Mouse (Mus musculus) gastrocnemius, adult 2 months (tissue): ENCODE data around the gene Ankrd33b. TPM values are rescaled to one million over a fixed set of nuclear protein-coding genes. Genes with fewer than 3 reads are reported as not detected.

Experiments
- DNase-seq: peaks from one replicate; pipeline ENCODE4 v3.0.0; 2022
- H3K27ac ChIP-seq: fragments of 200-600 bp; 2 replicates; pipeline ENCODE4 v1.8.1; 2022; ENCODE audit warnings: mild to moderate bottlenecking
- H3K4me3 ChIP-seq: fragments of 200-600 bp; 2 replicates; pipeline ENCODE4 v1.8.1; 2022; ENCODE audit warnings: mild to moderate bottlenecking, moderate library complexity
- CTCF ChIP-seq: fragments of 200-600 bp; IDR thresholded peaks from 2 replicates; pipeline ENCODE4 v1.8.1; 2022; ENCODE audit warnings: antibody characterized with exemption, mild to moderate bottlenecking, moderate library complexity
- intact Hi-C: fragments of 180-260 bp; cut with DNase I; formaldehyde crosslinking; loops from one replicate; pipeline ENCODE4 v1.15.1; 2025
- total RNA-seq, 2 experiments: library from RNA; stranded (reverse); gene quantifications; 2 replicates each; pipeline ENCODE4 v1.2.3; 2021

Gene Ankrd33b
- total RNA-seq, 2 experiments from 2014 or later, result 11.9 to 31.5 TPM

DNA sequence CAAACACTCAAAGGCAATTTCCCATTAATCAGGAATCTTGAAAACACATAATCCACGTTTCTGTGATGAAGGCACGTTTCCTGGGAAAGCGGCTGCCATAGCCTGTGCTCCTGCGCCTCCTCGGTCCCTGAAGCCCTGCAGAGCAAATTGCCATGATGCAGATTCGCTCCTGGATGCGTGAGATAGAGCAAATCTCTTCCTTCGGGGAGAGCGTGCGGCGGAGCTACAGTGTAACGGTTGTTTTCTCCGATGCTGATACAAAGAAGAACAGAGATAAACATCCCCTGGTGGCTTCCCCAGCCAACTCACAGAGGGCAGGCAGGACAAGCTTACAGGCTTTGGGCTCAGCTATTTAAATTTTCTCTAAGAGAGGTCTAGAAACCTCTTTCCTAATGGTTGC, 85.7 kb downstream of the Ankrd33b start:
- H3K4me3 ChIP-seq, result no peak overlapping the region
- no peak for TF ChIP-seq CTCF
- intact Hi-C loops, result no loop called here

DNA sequence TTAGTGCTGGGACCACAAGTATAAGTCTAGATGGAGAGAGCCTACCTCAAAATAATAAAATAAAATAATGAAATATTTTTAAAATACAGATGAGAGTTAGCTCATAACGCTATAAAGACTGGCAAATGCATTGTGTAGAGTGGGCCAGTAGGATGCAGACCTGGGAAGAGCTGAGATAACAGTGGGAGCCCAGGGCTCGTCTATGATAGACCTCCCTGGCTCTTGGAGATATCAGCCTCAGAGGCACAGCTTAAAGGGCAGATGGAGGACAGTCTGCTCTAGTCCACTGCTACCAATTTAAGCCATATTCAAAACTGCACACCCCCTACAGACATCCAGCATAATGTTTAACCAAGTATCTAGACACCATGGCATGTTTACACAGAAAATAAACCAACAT, 86.8 kb downstream of the Ankrd33b start:
- no peak overlapping the region for H3K27ac ChIP-seq
- intact Hi-C loops, result no loop called here
- DNase-seq, result no peak
- TF ChIP-seq CTCF, result no peak
- no peak overlapping the region for H3K4me3 ChIP-seq

More for the DNA sequence above, 85.7 kb downstream of the Ankrd33b start:
- no peak for DNase-seq
- H3K27ac ChIP-seq, result no peak overlapping the region

DNA sequence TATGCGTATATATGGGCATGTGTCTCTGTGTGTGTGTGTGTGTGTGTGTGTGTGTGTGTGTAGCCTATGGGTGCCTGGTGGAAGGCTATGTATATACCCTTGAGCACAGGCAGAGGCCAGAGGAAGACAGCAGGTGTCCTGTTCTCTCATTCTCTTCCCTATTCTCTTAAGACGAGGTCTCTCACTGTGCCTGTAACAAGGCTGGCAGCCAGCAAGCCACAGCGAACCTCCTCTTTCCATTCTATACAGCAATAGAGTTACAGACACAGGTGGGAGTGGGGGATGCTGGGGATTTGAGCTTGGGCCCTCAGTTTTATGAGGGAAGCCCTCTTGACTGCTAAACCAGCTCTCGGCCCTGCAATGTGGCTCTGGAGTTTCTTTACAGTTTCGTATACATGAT, 87.5 kb downstream of the Ankrd33b start:
- intact Hi-C loops, result no loop called here
- no peak for TF ChIP-seq CTCF
- no peak for DNase-seq
- Histone ChIP-seq H3K27ac (no peak overlapping the region), H3K4me3 (no peak overlapping the region)

DNA sequence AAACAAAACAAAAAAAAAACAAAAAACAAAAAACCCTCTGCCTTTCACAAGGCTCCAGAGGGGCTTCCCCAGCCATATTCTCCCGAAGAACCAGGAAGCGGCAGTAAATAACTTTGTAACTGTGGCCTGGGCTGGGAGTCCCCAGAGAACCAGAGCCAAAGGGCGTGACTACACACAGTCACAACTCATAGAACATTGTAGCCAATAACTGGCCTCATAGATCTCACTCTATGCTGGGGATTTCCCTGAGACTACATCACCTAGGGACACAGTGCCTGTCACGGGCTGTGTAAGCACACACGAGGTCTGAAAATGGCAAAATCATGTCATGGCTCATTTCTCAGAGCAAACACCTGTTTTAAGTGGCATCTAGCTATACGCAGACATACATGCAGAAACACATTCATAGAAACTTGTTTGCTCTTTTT, 87.9 kb downstream of the Ankrd33b start:
- Histone ChIP-seq H3K27ac (no peak overlapping the region), H3K4me3 (no peak overlapping the region)
- no peak for DNase-seq
- TF ChIP-seq CTCF, result no peak
- intact Hi-C loops, result no loop called here

DNA sequence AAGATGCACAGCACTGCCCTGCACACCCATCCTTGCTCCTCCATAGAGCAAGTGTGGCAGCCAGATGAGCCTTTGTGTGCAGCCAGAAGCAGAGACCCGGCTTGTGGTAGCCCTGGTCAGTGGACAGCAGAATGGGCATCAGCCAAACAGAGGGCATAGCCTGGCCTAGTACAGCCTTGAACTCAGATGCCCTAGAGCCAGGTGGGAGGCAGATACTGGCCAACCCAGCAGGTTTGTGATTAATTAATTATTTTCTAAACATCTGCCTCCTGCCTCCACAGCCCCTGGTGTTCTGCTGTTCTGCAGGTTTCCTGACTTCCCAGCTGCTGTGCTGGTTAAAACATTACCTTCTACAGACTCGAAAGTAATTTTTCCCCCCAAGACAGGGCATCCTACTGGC, 88.4 kb downstream of the Ankrd33b start:
- intact Hi-C loops, result no loop called here
- DNase-seq, result no peak
- Histone ChIP-seq H3K4me3 (no peak overlapping the region), H3K27ac (no peak overlapping the region)
- TF ChIP-seq CTCF, result no peak

DNA sequence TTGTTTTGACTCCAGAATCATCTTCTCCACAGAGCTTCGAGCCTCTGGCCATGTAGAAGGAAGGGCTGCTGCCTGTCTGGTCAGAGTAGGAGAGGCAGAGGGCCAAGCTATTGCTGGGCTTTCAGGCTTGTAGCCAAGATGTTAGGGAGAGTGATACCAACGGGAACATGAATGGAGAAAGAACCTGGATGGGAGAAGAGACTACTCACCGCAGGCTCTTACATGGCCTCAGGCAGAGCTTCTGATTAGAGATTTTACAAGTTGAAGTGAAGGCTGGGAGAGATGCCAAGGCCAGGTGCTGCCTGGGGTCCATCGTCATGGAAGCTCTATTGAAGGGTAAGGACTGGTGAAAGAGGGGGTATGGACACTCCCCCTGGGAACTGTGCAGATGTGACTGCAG, 89.4 kb downstream of the Ankrd33b start:
- Histone ChIP-seq H3K4me3 (no peak overlapping the region), H3K27ac (no peak overlapping the region)
- no peak for TF ChIP-seq CTCF
- no peak for DNase-seq
- intact Hi-C loops, result no loop called here

DNA sequence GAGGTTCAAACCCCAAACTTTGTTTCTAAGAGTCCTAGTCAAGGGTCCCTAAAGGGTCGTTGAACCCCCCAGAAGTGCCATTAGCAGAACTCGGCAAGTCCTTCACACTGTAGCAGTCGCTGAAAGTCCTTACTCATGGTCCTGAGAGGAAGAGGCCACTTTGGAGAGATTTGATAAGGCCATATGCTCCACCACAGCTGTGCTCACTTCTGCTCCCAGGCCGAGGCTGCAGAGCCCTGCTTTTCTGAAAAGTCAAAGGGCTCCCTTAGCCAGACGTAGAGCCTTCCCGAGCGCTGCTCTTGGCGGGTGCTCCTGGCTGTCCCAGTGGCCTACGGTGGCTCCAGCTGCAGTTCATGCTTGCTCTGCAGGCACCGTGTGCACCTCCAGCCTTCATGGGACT, 94.0 kb downstream of the Ankrd33b start:
- Histone ChIP-seq H3K27ac (no peak overlapping the region), H3K4me3 (no peak overlapping the region)
- DNase-seq, result no peak
- no peak for TF ChIP-seq CTCF
- intact Hi-C loops, result no loop called here

DNA sequence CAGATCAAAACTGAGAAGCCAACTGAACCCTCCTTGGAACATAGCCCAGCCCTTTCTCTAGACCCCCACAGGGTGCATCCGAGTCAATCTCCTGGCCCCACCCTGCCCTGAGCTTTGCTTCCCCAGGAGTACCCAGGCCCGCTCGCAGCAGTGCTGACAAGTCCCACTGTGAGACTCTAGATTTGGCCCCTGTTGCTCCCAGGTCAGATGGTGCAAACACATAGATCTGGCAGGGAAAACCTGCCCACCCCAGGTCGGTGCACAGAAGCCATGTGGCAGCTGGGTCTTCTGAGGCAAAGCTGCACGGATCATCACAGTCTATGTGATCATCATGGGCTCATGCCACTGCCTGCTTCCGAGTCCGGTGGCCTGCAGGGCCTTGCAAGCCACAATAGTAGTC, 94.8 kb downstream of the Ankrd33b start:
- no peak for TF ChIP-seq CTCF
- no peak overlapping the region for H3K4me3 ChIP-seq
- H3K27ac ChIP-seq, result no peak overlapping the region
- DNase-seq, result no peak
- intact Hi-C loops, result no loop called here

DNA sequence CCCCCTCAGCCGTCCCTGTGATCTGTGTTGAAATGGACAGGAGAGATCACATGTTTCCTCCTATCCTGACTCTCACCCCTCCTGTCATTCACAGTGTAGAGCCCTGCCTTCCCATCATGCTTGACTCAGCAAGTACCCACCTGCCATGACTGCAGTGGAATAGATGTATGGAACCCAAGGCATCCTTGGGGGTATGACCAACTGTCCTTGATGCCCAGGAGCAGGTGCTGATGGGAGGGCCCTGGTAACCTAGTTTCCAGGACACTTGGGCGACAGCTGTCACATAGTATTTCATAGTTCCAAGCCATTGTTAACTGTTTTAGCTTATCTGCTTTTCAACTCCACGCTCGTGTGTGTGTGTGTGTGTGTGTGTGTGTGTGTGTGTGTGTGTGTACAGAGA, 98.0 kb downstream of the Ankrd33b start:
- no peak for TF ChIP-seq CTCF
- no peak for DNase-seq
- H3K27ac ChIP-seq, result no peak overlapping the region
- intact Hi-C loops, result loop anchor here (10.0 kb wide), 1 partner anchor 215 kb away; no protein-coding TSS in a partner anchor
- no peak overlapping the region for H3K4me3 ChIP-seq

DNA sequence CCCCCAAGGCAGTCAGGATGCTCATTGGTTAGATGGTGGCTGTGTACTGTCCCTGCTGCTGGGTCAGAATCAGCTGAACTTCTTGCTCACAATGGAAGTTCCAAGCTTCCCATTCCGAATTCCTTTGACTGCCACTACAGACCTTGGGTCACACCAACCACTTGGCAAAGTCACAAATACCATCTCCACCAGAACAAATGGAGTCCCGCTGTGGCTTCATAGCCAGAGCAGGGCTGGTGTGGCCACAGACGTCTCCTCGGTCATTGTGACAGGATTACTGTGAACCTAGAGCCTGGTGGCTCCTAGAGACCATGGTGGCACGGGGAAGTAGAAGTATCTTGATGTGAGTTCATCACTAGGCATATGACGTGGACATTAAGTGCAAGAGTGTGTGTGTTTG, 99.4 kb downstream of the Ankrd33b start:
- Histone ChIP-seq H3K4me3 (no peak overlapping the region), H3K27ac (no peak overlapping the region)
- no peak for DNase-seq
- TF ChIP-seq CTCF, result no peak
- intact Hi-C loops, result loop anchor here (10.0 kb wide), 1 partner anchor 213 kb away; no protein-coding TSS in a partner anchor

DNA sequence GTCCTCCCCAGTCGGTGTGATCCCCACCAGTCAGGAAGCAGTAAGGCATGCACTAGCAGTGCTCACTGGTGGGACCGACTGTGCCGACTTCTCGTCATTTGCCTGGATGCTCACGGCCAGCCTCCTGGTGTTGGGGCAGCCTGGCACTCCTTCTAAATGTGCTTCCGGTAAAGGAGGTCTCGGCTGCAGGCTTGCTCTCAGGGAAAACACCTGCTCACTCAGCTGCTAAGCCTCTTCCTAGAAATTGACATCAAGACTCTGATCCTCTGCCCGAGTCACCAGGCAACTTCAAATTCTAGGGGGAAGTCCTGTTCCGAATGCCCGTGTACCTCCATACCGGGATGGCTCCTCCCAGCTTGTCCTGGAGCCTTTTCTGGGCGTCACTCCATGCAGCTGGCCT, 101.7 kb downstream of the Ankrd33b start:
- intact Hi-C loops, result loop anchor here (10.0 kb wide), 1 partner anchor 211 kb away; no protein-coding TSS in a partner anchor
- H3K4me3 ChIP-seq, result no peak overlapping the region
- TF ChIP-seq CTCF, result no peak
- no peak for DNase-seq
- H3K27ac ChIP-seq, result no peak overlapping the region

DNA sequence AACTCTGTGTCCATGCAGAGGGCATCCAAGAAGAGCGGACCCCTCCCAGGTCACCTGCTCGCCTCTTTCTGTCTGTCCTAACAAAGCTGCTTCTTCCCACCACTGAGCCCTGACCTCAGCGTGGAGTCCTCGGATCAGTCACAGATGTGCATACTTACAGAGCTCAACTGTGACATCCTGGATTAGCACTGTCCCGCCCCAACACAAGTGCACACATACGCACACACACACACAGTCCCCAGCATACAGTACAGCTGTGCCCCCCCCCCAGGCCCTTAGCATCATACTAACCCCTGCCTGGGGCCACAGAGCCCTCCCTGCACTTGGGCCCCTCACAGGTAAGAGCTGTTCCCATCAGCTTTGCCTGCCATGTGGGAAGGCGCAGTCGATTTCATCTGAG, 102.1 kb downstream of the Ankrd33b start:
- no peak for DNase-seq
- no peak overlapping the region for H3K27ac ChIP-seq
- H3K4me3 ChIP-seq, result no peak overlapping the region
- intact Hi-C loops, result loop anchor here (10.0 kb wide), 1 partner anchor 211 kb away; no protein-coding TSS in a partner anchor
- TF ChIP-seq CTCF, result no peak

DNA sequence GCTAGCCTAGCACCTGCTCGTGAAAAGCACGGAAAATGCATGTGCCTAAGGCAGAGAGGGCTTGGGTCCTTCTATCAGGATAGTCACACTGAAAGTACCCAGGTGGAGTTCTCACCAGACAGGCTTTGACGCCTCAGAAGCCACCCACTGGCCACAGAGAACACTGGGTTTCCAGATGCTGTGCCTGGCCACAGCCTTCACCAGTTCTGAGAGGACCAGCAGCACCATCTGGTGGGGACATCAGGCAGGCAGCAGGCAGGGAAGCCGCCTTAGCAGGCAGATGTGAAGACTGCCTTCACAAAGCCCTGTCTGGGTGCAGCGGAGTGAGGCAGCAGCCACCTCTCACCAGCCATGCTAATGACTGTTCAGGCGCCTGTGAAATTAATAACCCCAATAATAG, 102.7 kb downstream of the Ankrd33b start:
- TF ChIP-seq CTCF, result peak; percentile 98
- intact Hi-C loops, result loop anchor here (10.0 kb wide), 1 partner anchor 210 kb away; no protein-coding TSS in a partner anchor
- H3K27ac ChIP-seq, result no peak overlapping the region
- DNase-seq, result peak; percentile 83
- no peak overlapping the region for H3K4me3 ChIP-seq

DNA sequence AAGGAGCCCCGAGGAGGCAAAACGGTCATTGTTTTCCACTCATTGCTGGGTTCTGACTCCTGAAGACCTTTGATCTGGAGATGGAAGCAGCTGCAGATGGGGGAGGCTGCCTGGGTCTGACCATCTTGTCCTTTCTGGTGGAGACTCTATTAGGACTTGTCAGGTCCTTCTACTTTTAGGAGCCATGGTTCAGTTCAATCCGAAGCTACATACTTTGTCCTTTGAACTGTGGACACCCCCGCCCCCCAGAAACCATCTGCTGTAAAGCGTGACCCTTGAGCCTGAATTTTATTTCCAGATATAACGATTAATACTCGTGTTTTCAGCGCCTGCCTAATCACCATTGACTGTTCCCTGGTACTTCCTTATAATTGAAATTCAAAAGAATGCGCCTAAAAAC, 105.2 kb downstream of the Ankrd33b start:
- intact Hi-C loops, result loop anchor here (10.0 kb wide), 1 partner anchor 208 kb away; no protein-coding TSS in a partner anchor

More for the DNA sequence above, 105.2 kb downstream of the Ankrd33b start:
- DNase-seq, result no peak
- TF ChIP-seq CTCF, result no peak
- H3K27ac ChIP-seq, result no peak overlapping the region
- no peak overlapping the region for H3K4me3 ChIP-seq
